Mouse (Mus musculus) megakaryocyte, embryonic 14.5 days (primary cell): ENCODE measurements around the gene Ccr4.

Experiments
- FLI1 ChIP-seq: IDR thresholded peaks from 2 replicates; pipeline ENCODE4 v1.6.1; 2012; ENCODE audit warnings: low read length, inconsistent platforms, mixed read lengths
- GATA1 ChIP-seq: IDR thresholded peaks from 3 replicates; pipeline ENCODE4 v1.6.1; 2012; ENCODE audit warnings: mixed read lengths, low read length, inconsistent platforms, borderline replicate concordance

DNA sequence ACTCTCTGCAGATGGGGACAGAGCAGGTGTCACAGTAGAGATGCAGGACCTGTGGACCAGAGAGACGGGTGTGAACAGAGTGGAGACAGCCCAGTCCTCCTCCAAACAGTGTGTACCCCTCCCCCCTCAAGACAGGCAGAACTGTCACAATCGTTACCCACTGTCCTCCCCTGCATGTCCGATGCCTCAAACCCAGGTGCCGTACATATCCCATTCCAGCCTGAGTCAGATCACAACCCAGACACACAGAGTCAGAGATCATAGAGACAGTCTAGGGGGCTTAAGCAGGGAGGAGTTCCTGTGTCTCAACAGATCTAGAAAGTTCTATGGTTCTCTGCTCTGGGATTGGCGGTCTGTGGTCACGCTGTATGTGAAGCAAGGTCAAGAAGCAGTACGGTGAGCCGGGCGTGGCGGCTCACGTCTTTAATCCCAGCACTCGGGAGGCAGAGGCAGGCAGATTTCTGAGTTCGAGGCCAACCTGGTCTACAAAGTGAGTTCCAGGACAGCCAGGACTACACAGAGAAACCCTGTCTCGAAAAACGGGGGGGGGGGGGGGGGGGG, 20.4 kb upstream of the Ccr4 start:
- no peak for TF ChIP-seq GATA1
- TF ChIP-seq FLI1, result no peak
